Mouse (Mus musculus): ENCODE data around the gene Strip1. TPM values are rescaled to one million over a fixed set of nuclear protein-coding genes. Genes with fewer than 3 reads are reported as not detected.

Gene Strip1
- polyA plus RNA-seq, 1 experiment from 2014 or later: 29.3 TPM

- no peak overlapping the region for H3K27ac ChIP-seq (ENCODE audit: low read depth, low read length)
- no peak overlapping the region for H3K4me3 ChIP-seq (ENCODE audit: low read depth, low read length)
- H3K9me3 ChIP-seq (ENCODE audit: control insufficient read depth, low read length): no peaks in the 10 kb centered on the region
- H3K4me2 ChIP-seq: no peak overlapping the region
- no peaks in the 10 kb centered on the region for H3K4me1 ChIP-seq (replicated peaks; ENCODE audit: control insufficient read depth, insufficient read depth, low read length)
- H3K27me3 ChIP-seq (replicated peaks; ENCODE audit: control insufficient read depth, insufficient read depth, low read length): no peaks in the 10 kb centered on the region
- ATAC-seq (replicated peaks; ENCODE audit: low FRiP score): no peak
- DNase-seq (ENCODE audit: low spot score): no peak
- peaks cover 40% of the 10 kb centered on the region for H3K36me3 ChIP-seq (ENCODE audit: control insufficient read depth, insufficient read depth, low read length)
- no peak overlapping the region for H3K9ac ChIP-seq (ENCODE audit: low read depth, low read length)
- WGBS: 81% methylated on average over 7 of the region's 7 CpGs
These were observed 9.0 kb downstream of the Strip1 start for GRCm38 (mm10) chr3:107622537-107622936.

GRCm38 (mm10) chr3:107621286-107622075, 10.0 kb downstream of the Strip1 start:
- 89% methylated on average over 21 of the region's 21 CpGs for WGBS

GRCm38 (mm10) chr3:107619911-107620310, 11.6 kb downstream of the Strip1 start:
- H3K9ac ChIP-seq (ENCODE audit: low read depth, low read length): no peak overlapping the region
- WGBS: 92% methylated on average over 6 of the region's 6 CpGs
- ATAC-seq (replicated peaks; ENCODE audit: low FRiP score) (no peak), DNase-seq (ENCODE audit: low spot score) (no peak)
- no peaks in the 10 kb centered on the region for H3K9me3 ChIP-seq (ENCODE audit: control insufficient read depth, low read length)
- H3K4me1 ChIP-seq (replicated peaks; ENCODE audit: control insufficient read depth, insufficient read depth, low read length): no peaks in the 10 kb centered on the region
- H3K4me2 ChIP-seq: no peak overlapping the region
- H3K4me3 ChIP-seq (ENCODE audit: low read depth, low read length): no peak overlapping the region
- peaks cover 45% of the 10 kb centered on the region for H3K36me3 ChIP-seq (ENCODE audit: control insufficient read depth, insufficient read depth, low read length)
- H3K27me3 ChIP-seq (replicated peaks; ENCODE audit: control insufficient read depth, insufficient read depth, low read length): no peaks in the 10 kb centered on the region
- no peak overlapping the region for H3K27ac ChIP-seq (ENCODE audit: low read depth, low read length)

More at GRCm38 (mm10) chr3:107621286-107622075, 10.0 kb downstream of the Strip1 start:
- no peak for ATAC-seq (replicated peaks; ENCODE audit: low FRiP score)
- Histone ChIP-seq H3K4me2 (no peak overlapping the region), H3K27me3 (replicated peaks; ENCODE audit: control insufficient read depth, insufficient read depth, low read length) (no peaks in the 10 kb centered on the region), H3K4me3 (ENCODE audit: low read depth, low read length) (no peak overlapping the region), H3K9ac (ENCODE audit: low read depth, low read length) (no peak overlapping the region), H3K9me3 (ENCODE audit: control insufficient read depth, low read length) (no peaks in the 10 kb centered on the region), H3K27ac (ENCODE audit: low read depth, low read length) (no peak overlapping the region), H3K36me3 (ENCODE audit: control insufficient read depth, insufficient read depth, low read length) (peaks cover 38% of the 10 kb centered on the region), H3K4me1 (replicated peaks; ENCODE audit: control insufficient read depth, insufficient read depth, low read length) (no peaks in the 10 kb centered on the region)
- no peak for DNase-seq (ENCODE audit: low spot score)

- ATAC-seq (replicated peaks; ENCODE audit: low FRiP score) (no peak), DNase-seq (ENCODE audit: low spot score) (no peak)
- Histone ChIP-seq H3K4me3 (ENCODE audit: low read depth, low read length) (no peak overlapping the region), H3K27ac (ENCODE audit: low read depth, low read length) (no peak overlapping the region), H3K4me2 (no peak overlapping the region), H3K27me3 (replicated peaks; ENCODE audit: control insufficient read depth, insufficient read depth, low read length) (no peaks in the 10 kb centered on the region), H3K9me3 (ENCODE audit: control insufficient read depth, low read length) (no peaks in the 10 kb centered on the region), H3K9ac (ENCODE audit: low read depth, low read length) (no peak overlapping the region), H3K36me3 (ENCODE audit: control insufficient read depth, insufficient read depth, low read length) (peaks cover 48% of the 10 kb centered on the region), H3K4me1 (replicated peaks; ENCODE audit: control insufficient read depth, insufficient read depth, low read length) (no peaks in the 10 kb centered on the region)
- WGBS: 96% methylated on average over 3 of the region's 3 CpGs
These were observed 13.7 kb downstream of the Strip1 start for GRCm38 (mm10) chr3:107617800-107618199.

GRCm38 (mm10) chr3:107612902-107613525, 18.5 kb downstream of the Strip1 start:
- ATAC-seq (replicated peaks; ENCODE audit: low FRiP score) (0 out of 2 replicates have a peak, but pooled peaks have one; percentile 35), DNase-seq (ENCODE audit: low spot score) (no peak)
- Histone ChIP-seq H3K4me2 (no peak overlapping the region), H3K36me3 (ENCODE audit: control insufficient read depth, insufficient read depth, low read length) (peaks cover 39% of the 10 kb centered on the region; the same call in 1 of the 2 replicates), H3K9me3 (ENCODE audit: control insufficient read depth, low read length) (no peaks in the 10 kb centered on the region), H3K27ac (ENCODE audit: low read depth, low read length) (no peak overlapping the region), H3K9ac (ENCODE audit: low read depth, low read length) (no peak overlapping the region), H3K4me1 (replicated peaks; ENCODE audit: control insufficient read depth, insufficient read depth, low read length) (peaks cover 14% of the 10 kb centered on the region), H3K27me3 (replicated peaks; ENCODE audit: control insufficient read depth, insufficient read depth, low read length) (no peaks in the 10 kb centered on the region), H3K4me3 (ENCODE audit: low read depth, low read length) (no peak overlapping the region)
- 87% methylated on average over 11 of the region's 11 CpGs for WGBS

- WGBS: 83% methylated on average over 4 of the region's 4 CpGs
These were observed 20.1 kb downstream of the Strip1 start for GRCm38 (mm10) chr3:107611394-107611793.

GRCm38 (mm10) chr3:107609376-107609775, 22.1 kb downstream of the Strip1 start:
- H3K27me3 ChIP-seq (replicated peaks; ENCODE audit: control insufficient read depth, insufficient read depth, low read length): no peaks in the 10 kb centered on the region; the same call in 1 of the 2 replicates
- 71% methylated on average over 3 of the region's 3 CpGs for WGBS
- no peak overlapping the region for H3K4me3 ChIP-seq (ENCODE audit: low read depth, low read length)
- no peak for ATAC-seq (replicated peaks; ENCODE audit: low FRiP score)
- H3K4me2 ChIP-seq: no peak overlapping the region
- DNase-seq (ENCODE audit: low spot score): no peak
- peaks cover 19% of the 10 kb centered on the region for H3K4me1 ChIP-seq (replicated peaks; ENCODE audit: control insufficient read depth, insufficient read depth, low read length)
- H3K9me3 ChIP-seq (ENCODE audit: control insufficient read depth, low read length): no peaks in the 10 kb centered on the region
- peaks cover 13% of the 10 kb centered on the region; the same call in 1 of the 2 replicates for H3K36me3 ChIP-seq (ENCODE audit: control insufficient read depth, insufficient read depth, low read length)
- H3K27ac ChIP-seq (ENCODE audit: low read depth, low read length): no peak overlapping the region
- H3K9ac ChIP-seq (ENCODE audit: low read depth, low read length): no peak overlapping the region

More at GRCm38 (mm10) chr3:107611394-107611793, 20.1 kb downstream of the Strip1 start:
- peaks cover 30% of the 10 kb centered on the region; the same call in 1 of the 2 replicates for H3K36me3 ChIP-seq (ENCODE audit: control insufficient read depth, insufficient read depth, low read length)
- no peak overlapping the region for H3K4me2 ChIP-seq
- no peak overlapping the region for H3K9ac ChIP-seq (ENCODE audit: low read depth, low read length)
- H3K27ac ChIP-seq (ENCODE audit: low read depth, low read length): no peak overlapping the region
- H3K9me3 ChIP-seq (ENCODE audit: control insufficient read depth, low read length): no peaks in the 10 kb centered on the region
- ATAC-seq (replicated peaks; ENCODE audit: low FRiP score) (no peak), DNase-seq (ENCODE audit: low spot score) (no peak)
- no peak overlapping the region for H3K4me3 ChIP-seq (ENCODE audit: low read depth, low read length)
- H3K4me1 ChIP-seq (replicated peaks; ENCODE audit: control insufficient read depth, insufficient read depth, low read length): peaks cover 14% of the 10 kb centered on the region
- H3K27me3 ChIP-seq (replicated peaks; ENCODE audit: control insufficient read depth, insufficient read depth, low read length): no peaks in the 10 kb centered on the region

GRCm38 (mm10) chr3:107608808-107609207, 22.7 kb downstream of the Strip1 start:
- Histone ChIP-seq H3K9ac (ENCODE audit: low read depth, low read length) (no peak overlapping the region), H3K27ac (ENCODE audit: low read depth, low read length) (no peak overlapping the region), H3K4me1 (replicated peaks; ENCODE audit: control insufficient read depth, insufficient read depth, low read length) (peaks cover 19% of the 10 kb centered on the region), H3K27me3 (replicated peaks; ENCODE audit: control insufficient read depth, insufficient read depth, low read length) (peaks cover 4% of the 10 kb centered on the region), H3K36me3 (ENCODE audit: control insufficient read depth, insufficient read depth, low read length) (peaks cover 9% of the 10 kb centered on the region; the same call in 1 of the 2 replicates), H3K9me3 (ENCODE audit: control insufficient read depth, low read length) (no peaks in the 10 kb centered on the region), H3K4me3 (ENCODE audit: low read depth, low read length) (no peak overlapping the region), H3K4me2 (no peak overlapping the region)
- WGBS: 22% methylated on average over 4 of the region's 4 CpGs
- no peak for DNase-seq (ENCODE audit: low spot score)
- 0 out of 2 replicates have a peak, but pooled peaks have one; percentile 13 for ATAC-seq (replicated peaks; ENCODE audit: low FRiP score)
